Mouse (Mus musculus): ENCODE results near the gene Serinc1.

The Serinc1 gene

GRCm38 (mm10) chr10:57532218-57533101 is at the start of gene Serinc1:
Gene Serinc1 (minus strand): TSS chr10:57532530.
- peak; percentile 97 for DNase-seq (ENCODE audit: low read depth, low spot score)

GRCm38 (mm10) chr10:57576721-57577120 is 44.4 kb upstream of the Serinc1 start:
- DNase-seq (ENCODE audit: low read depth, low spot score): peak; percentile 10

- DNase-seq (ENCODE audit: low read depth, low spot score): no peak
These were observed 39.8 kb upstream of the Serinc1 start for GRCm38 (mm10) chr10:57572130-57572529.

GRCm38 (mm10) chr10:57571211-57571730 is 38.9 kb upstream of the Serinc1 start:
- peak; percentile 79 for DNase-seq (ENCODE audit: low read depth, low spot score)

- no peak for DNase-seq (ENCODE audit: low read depth, low spot score)
These were observed 36.9 kb upstream of the Serinc1 start for GRCm38 (mm10) chr10:57569023-57569931.

- DNase-seq (ENCODE audit: low read depth, low spot score): no peak
These were observed 33.9 kb upstream of the Serinc1 start for GRCm38 (mm10) chr10:57566221-57566620.

- no peak for DNase-seq (ENCODE audit: low read depth, low spot score)
These were observed 25.3 kb upstream of the Serinc1 start for GRCm38 (mm10) chr10:57557597-57557996.

GRCm38 (mm10) chr10:57553719-57554118 is 21.4 kb upstream of the Serinc1 start:
- no peak for DNase-seq (ENCODE audit: low read depth, low spot score)

GRCm38 (mm10) chr10:57549631-57550030 is 17.3 kb upstream of the Serinc1 start:
- no peak for DNase-seq (ENCODE audit: low read depth, low spot score)

- DNase-seq (ENCODE audit: low read depth, low spot score): peak; percentile 64
These were observed 11.6 kb upstream of the Serinc1 start for GRCm38 (mm10) chr10:57543890-57544289.

GRCm38 (mm10) chr10:57531616-57532217 is 613 bp downstream of the Serinc1 start:
- DNase-seq (ENCODE audit: low read depth, low spot score): no peak

GRCm38 (mm10) chr10:57531076-57531475 is 1.3 kb downstream of the Serinc1 start:
- no peak for DNase-seq (ENCODE audit: low read depth, low spot score)

GRCm38 (mm10) chr10:57526469-57526868 is 5.9 kb downstream of the Serinc1 start:
- no peak for DNase-seq (ENCODE audit: low read depth, low spot score)

GRCm38 (mm10) chr10:57515278-57515677 is 17.1 kb downstream of the Serinc1 start:
- no peak for DNase-seq (ENCODE audit: low read depth, low spot score)

GRCm38 (mm10) chr10:57514616-57515015 is 17.7 kb downstream of the Serinc1 start:
- no peak for DNase-seq (ENCODE audit: low read depth, low spot score)

- DNase-seq (ENCODE audit: low read depth, low spot score): no peak
These were observed 32.7 kb downstream of the Serinc1 start for GRCm38 (mm10) chr10:57499414-57500156.

GRCm38 (mm10) chr10:57492050-57492449 is 40.3 kb downstream of the Serinc1 start:
- peak; percentile 93 for DNase-seq (ENCODE audit: low read depth, low spot score)

- DNase-seq (ENCODE audit: low read depth, low spot score): no peak
These were observed 43.7 kb downstream of the Serinc1 start for GRCm38 (mm10) chr10:57488591-57488990.

- peak; percentile 70 for DNase-seq (ENCODE audit: low read depth, low spot score)
These were observed 45.1 kb downstream of the Serinc1 start for GRCm38 (mm10) chr10:57487201-57487600.

- DNase-seq (ENCODE audit: low read depth, low spot score): peak; percentile 56
These were observed 45.7 kb downstream of the Serinc1 start for GRCm38 (mm10) chr10:57486542-57487071.

All from R1 (cell line).